Mouse (Mus musculus): ENCODE measurements around the gene Meis1.

Meis1 gene

GRCm38 (mm10) chr11:19014441-19015161, 4.2 kb downstream of the Meis1 start:
- no peak for DNase-seq (ENCODE audit: low spot score in 2 of 2)

- DNase-seq (ENCODE audit: low spot score in 2 of 2) = no peak
Measured at GRCm38 (mm10) chr11:19014113-19014440, 4.7 kb downstream of the Meis1 start.

GRCm38 (mm10) chr11:19013141-19014112, 5.4 kb downstream of the Meis1 start:
- no peak for DNase-seq (ENCODE audit: low spot score in 2 of 2)

GRCm38 (mm10) chr11:19012463-19013115, 6.2 kb downstream of the Meis1 start:
- no peak for DNase-seq (ENCODE audit: low spot score in 2 of 2)

- no peak for DNase-seq (ENCODE audit: low spot score in 2 of 2)
Measured at GRCm38 (mm10) chr11:19012001-19012400, 6.8 kb downstream of the Meis1 start.

GRCm38 (mm10) chr11:19011108-19011805, 7.5 kb downstream of the Meis1 start:
- no peak for DNase-seq (ENCODE audit: low spot score in 2 of 2)

GRCm38 (mm10) chr11:19010396-19010811, 8.4 kb downstream of the Meis1 start:
- DNase-seq (ENCODE audit: low spot score in 2 of 2) = no peak

- DNase-seq (ENCODE audit: low spot score in 2 of 2) = no peak
Measured at GRCm38 (mm10) chr11:19009536-19010395, 9.0 kb downstream of the Meis1 start.

- DNase-seq (ENCODE audit: low spot score in 2 of 2) = no peak
Measured at GRCm38 (mm10) chr11:19008610-19009384, 10.0 kb downstream of the Meis1 start.

- no peak for DNase-seq (ENCODE audit: low spot score in 2 of 2)
Measured at GRCm38 (mm10) chr11:19007541-19008424, 11.0 kb downstream of the Meis1 start.

GRCm38 (mm10) chr11:19007068-19007467, 11.7 kb downstream of the Meis1 start:
- DNase-seq (ENCODE audit: low spot score in 2 of 2) = no peak

GRCm38 (mm10) chr11:19005913-19006693, 12.7 kb downstream of the Meis1 start:
- no peak for DNase-seq (ENCODE audit: low spot score in 2 of 2)

- DNase-seq (ENCODE audit: low spot score in 2 of 2) = no peak
Measured at GRCm38 (mm10) chr11:19005007-19005912, 13.5 kb downstream of the Meis1 start.

GRCm38 (mm10) chr11:19003066-19003465, 15.7 kb downstream of the Meis1 start:
- DNase-seq (ENCODE audit: low spot score in 2 of 2) = no peak

GRCm38 (mm10) chr11:18996767-18997166, 22.0 kb downstream of the Meis1 start:
- no peak for DNase-seq (ENCODE audit: low spot score in 2 of 2)

- DNase-seq (ENCODE audit: low spot score in 2 of 2) = no peak
Measured at GRCm38 (mm10) chr11:18996289-18996688, 22.5 kb downstream of the Meis1 start.

GRCm38 (mm10) chr11:18992796-18993195, 26.0 kb downstream of the Meis1 start:
- DNase-seq (ENCODE audit: low spot score in 2 of 2) = no peak

Data from left cerebral cortex, adult 9 months (tissue).